Comparison of ENCODE assay signal across 8 mouse cellular contexts in genomic region chr15:77359486-77359885, GRCm38 (mm10). TPM values are rescaled to one million over a fixed set of nuclear protein-coding genes. Genes with fewer than 3 reads are reported as not detected.
DNase-seq lines count a peak whose midpoint lies in the region; ATAC-seq lines count a peak whose summit lies in the region.

No protein-coding gene starts in this region.

- no peaks in the 10 kb centered on the region for H3K9me3 ChIP-seq in neural tube, embryonic 13.5 days

- peak; percentile 53 for DNase-seq in urinary bladder, postnatal 14 days (ENCODE audit: low spot score)
- DNase-seq in urinary bladder, adult 2 months (ENCODE audit: low spot score): no peak
- peak; percentile 76 for DNase-seq in heart, adult 8-10 months (ENCODE audit: low spot score)
- peak; percentile 70 for DNase-seq in kidney, postnatal 10 days
- DNase-seq in c-Kit-positive CD71-positive TER-119-positive erythroid progenitor cells, embryonic 14.5 days (ENCODE audit: low spot score): no peak
- DNase-seq in cerebellum, adult 11-12 months: no peak

- peak overlapping the region; percentile 55; the same call in 1 of the 2 replicates for H3K4me2 ChIP-seq in neural tube, embryonic 13.5 days

- H3K9ac ChIP-seq in neural tube, embryonic 13.5 days: peak overlapping the region; percentile 75; the same call in 1 of the 2 replicates

- ATAC-seq in neural tube, embryonic 13.5 days (ENCODE audit: low read depth): no peak
- no peak for ATAC-seq in activated CD4-positive, CD25-positive, alpha-beta regulatory T cell, adult 4 months

- H3K27ac ChIP-seq in neural tube, embryonic 13.5 days (replicated peaks): peak overlapping the region; percentile 83

- H3K36me3 ChIP-seq in neural tube, embryonic 13.5 days: no peaks in the 10 kb centered on the region

- no peaks in the 10 kb centered on the region for H3K27me3 ChIP-seq in neural tube, embryonic 13.5 days

- peaks cover 64% of the 10 kb centered on the region for H3K4me1 ChIP-seq in neural tube, embryonic 13.5 days (replicated peaks)

- no peak overlapping the region for H3K4me3 ChIP-seq in neural tube, embryonic 13.5 days

- 65% methylated on average over 9 of the region's 9 CpGs for WGBS in neural tube, embryonic 13.5 days

RNA-seq across cellular contexts. Expression of gene Apol7a, which starts 39.4 kb away (rescaled TPM):
- 1.8 and 2.8 TPM in 2 replicates for polyA plus RNA-seq in urinary bladder, adult 2 months (2012; rRNA removed)
- total RNA-seq in heart, adult 8-10 months (2022): under 1 TPM in 2 of 4 experiments, not detected in 2; 0.09 to 0.19 TPM
- 0.29 TPM in 1 of 2 replicates, not detected in the other for polyA plus RNA-seq in neural tube, embryonic 13.5 days (2015; fragmentation: Nextera tagmentation; extraction: Ambion mirVana)
- not detected for polyA plus RNA-seq in activated CD4-positive, CD25-positive, alpha-beta regulatory T cell, adult 4 months (2017; shearing (Covaris generic))

RNA-seq across cellular contexts. Expression of gene Apol9a, which starts 51.4 kb away (rescaled TPM):
- polyA plus RNA-seq in urinary bladder, adult 2 months (2012; rRNA removed): 3.4 and 3.9 TPM in 2 replicates
- total RNA-seq in heart, adult 8-10 months (2022): under 1 TPM in 1 of 4 experiments, not detected in 3; 0.19 TPM
- 0.41 and 0.43 TPM in 2 replicates for polyA plus RNA-seq in neural tube, embryonic 13.5 days (2015; fragmentation: Nextera tagmentation; extraction: Ambion mirVana)
- polyA plus RNA-seq in activated CD4-positive, CD25-positive, alpha-beta regulatory T cell, adult 4 months (2017; shearing (Covaris generic)): 10 to 100 TPM; 11.5 to 12.7 TPM

RNA-seq across cellular contexts. Expression of gene Rbfox2, which starts 52.7 kb away (rescaled TPM):
- polyA plus RNA-seq in urinary bladder, adult 2 months (2012; rRNA removed): 93.7 and 115 TPM in 2 replicates
- total RNA-seq in heart, adult 8-10 months (2022): 100 to 1,000 TPM in 2 of 4 experiments, 10 to 100 TPM in 2; 87.6 to 108 (median 101) TPM
- 136 and 156 TPM in 2 replicates for polyA plus RNA-seq in neural tube, embryonic 13.5 days (2015; fragmentation: Nextera tagmentation; extraction: Ambion mirVana)
- polyA plus RNA-seq in activated CD4-positive, CD25-positive, alpha-beta regulatory T cell, adult 4 months (2017; shearing (Covaris generic)): under 1 TPM in 1 of 2 experiments, not detected in 1; 0.05 TPM

Comparison
In these comparisons a context has a peak if more than half of its experiments do, and no peak if none do; other contexts are left out.
1. DNase-seq: peak in urinary bladder, postnatal 14 days (single experiment), heart, adult 8-10 months (single experiment) and kidney, postnatal 10 days (single experiment); none in urinary bladder, adult 2 months (single experiment), c-Kit-positive CD71-positive TER-119-positive erythroid progenitor cells, embryonic 14.5 days (single experiment) and cerebellum, adult 11-12 months (single experiment).
2. RNA of gene Rbfox2, which starts 52.7 kb away (polyA plus RNA-seq): 136 to 156 TPM in neural tube, embryonic 13.5 days and 93.7 to 115 TPM in urinary bladder, adult 2 months; 0.05 TPM in activated CD4-positive, CD25-positive, alpha-beta regulatory T cell, adult 4 months; every median in the first group is over 10 times any median in the second.